Mouse (Mus musculus) layer of hippocampus, postnatal 10 days (tissue): Measurements from ENCODE around the gene Calcoco2. TPM values are rescaled to one million over a fixed set of nuclear protein-coding genes. Genes with fewer than 3 reads are reported as not detected.

Experiments used
- DNase-seq, 2 experiments: peaks; one replicate each; pipeline ENCODE4 v3.0.0; 2021; ENCODE audit warnings: low spot score in 2 of 2
- total RNA-seq, 2 experiments: library from RNA; stranded (reverse); gene quantifications; 2 replicates each; pipeline ENCODE4 v1.2.3; 2021

The Calcoco2 gene
- total RNA-seq, 2 experiments from 2014 or later, result not detected

GRCm38 (mm10) chr11:96082682-96083081, 29.1 kb downstream of the Calcoco2 start:
- DNase-seq, result no peak

DNA sequence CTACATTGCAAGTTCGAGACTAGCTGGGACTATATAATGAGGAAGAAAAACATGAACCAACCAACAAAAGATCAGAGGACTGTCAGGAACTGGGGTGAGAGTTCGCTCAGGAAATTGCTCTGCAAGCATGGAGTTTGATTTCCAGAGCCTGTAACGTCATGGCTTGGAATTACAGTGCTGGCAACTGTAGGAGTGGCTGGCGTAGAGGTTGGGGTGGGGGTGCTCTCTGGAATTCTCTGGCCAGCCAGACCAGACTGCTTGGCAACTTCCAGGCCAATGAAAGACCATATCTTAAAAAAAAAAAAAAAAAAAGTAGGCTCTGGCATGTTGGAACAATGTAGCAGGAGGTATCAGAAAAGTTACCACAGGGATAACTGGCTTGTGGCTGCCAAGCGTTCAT, 31.0 kb downstream of the Calcoco2 start:
- DNase-seq, result no peak

DNA sequence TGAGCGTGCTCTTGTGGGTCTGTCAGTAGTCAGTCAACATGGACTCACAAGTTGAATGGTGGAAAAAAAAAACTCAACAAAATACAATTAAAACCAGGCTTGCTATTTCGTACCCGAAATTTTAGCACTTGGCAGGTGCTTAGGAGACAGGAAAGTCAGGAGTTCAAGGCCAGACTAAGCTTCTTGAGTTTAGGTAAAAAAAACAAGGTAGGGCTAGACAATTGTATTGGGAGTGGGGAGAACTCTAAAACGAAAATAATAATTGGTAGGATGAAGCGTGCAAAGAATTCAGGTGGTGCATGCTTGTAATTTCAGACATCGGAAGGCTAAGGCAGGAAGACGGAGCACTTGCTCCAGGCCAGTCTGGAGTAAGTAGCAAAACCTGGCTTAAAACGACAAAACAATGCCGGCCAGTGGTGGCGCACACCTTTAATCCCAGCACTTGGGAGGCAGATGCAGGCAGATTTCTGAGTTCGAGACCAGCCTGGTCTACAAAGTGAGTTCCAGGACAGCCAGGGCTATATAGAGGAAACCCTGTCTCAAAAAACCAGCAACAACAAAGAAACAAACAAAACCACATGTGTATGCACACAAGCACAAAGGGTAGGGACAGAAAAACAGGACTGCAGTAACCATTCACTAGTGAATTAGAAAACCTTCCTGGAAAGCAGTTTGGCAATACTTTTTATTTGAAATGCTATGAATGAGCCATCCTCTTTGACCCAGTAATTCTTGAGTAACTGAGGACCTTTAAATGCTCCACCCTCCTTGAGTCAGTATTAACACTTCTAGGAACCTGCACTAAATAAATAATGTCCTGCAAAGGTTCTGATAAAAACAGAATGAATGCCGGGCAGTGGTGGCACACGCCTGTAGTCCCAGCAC, 35.3 kb downstream of the Calcoco2 start:
- DNase-seq, result no peak

DNA sequence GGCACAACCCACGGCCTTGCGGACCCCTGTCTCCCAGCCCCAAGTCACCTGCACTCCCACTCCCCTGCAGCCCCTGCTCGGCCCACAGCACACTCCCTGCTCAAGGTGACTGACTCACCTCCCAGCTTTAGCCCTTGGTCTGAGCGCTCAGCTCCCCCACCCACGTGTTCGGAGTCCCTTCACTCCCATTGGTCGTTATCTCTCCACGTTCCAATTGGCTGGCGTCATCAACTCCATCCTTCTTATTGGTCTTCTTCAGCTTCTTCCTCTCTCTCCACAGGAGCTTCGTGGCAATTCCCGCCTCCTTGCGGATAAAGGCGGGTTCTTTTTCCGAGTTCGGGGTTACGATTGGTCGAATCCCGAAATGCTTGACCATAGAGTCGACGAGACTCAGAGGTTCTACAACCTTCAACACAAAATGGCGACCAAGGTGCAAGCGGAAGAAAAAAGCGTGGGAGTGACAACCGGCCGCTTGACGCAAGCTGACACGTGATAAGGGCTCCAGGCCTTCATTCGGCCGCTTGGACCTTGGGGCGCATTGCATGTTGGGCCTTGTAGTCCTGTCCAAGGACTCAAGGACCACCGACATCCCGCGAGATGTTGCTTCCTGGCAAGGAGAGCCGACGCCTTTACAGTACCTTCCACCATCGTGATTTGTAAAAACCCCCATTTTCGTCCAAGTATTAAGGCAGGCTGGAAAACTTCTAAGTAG, 36.1 kb downstream of the Calcoco2 start, which contains the start of gene Atp5g1:
Gene Atp5g1, minus strand, starts transcription at position 162 of the 712 bp plus-strand sequence.
- DNase-seq, result peak; percentile 97 to 98

GRCm38 (mm10) chr11:96075177-96075508, 36.6 kb downstream of the Calcoco2 start:
- no peak for DNase-seq

GRCm38 (mm10) chr11:96074351-96075176, 37.2 kb downstream of the Calcoco2 start:
- peak in 1 of 2 experiments; percentile 42 for DNase-seq

- DNase-seq, result no peak
These were observed 38.3 kb downstream of the Calcoco2 start for GRCm38 (mm10) chr11:96073295-96073993.

GRCm38 (mm10) chr11:96071013-96071412, 40.8 kb downstream of the Calcoco2 start:
- DNase-seq, result no peak

DNA sequence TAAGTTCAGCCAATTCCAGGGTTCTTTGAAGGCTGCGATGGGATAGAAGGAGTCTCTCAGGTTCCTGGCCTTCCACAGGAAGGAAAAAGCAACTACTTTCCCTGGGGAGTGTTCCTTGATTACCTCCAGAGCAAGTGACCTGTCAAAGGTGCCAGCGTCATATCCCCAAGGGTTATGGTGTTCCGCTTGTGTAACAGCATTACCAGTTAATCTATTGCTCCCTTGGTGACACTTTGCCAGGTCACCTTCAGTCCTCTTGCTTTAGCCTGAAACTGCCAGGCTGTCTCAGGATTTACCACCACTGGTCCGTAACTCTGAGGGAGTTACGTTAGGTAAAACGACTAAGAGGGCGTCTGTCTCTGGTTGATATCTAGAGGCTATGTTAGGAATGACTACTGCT, 41.4 kb downstream of the Calcoco2 start:
- no peak for DNase-seq

DNA sequence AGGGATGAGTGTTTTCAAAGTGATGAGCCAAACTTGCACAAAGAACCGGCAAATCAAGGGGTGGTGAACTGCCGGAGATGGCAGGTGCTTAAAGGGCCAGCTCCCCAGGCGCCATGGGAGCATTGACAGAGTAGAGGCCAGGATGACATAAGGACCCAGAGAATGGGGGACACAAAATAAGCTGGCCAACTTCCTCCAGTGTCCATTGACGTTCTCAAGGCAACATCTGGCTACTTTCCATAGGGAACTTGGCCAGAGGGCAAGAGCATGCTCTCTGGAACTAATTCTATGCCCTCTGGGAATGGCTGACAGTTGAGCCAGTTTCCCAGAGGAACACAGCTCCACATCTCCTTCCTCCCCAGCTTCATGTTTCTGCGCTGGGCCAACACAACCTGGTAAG, 43.5 kb downstream of the Calcoco2 start:
- no peak for DNase-seq

- peak; percentile 98 to 99 for DNase-seq
These were observed 46.4 kb downstream of the Calcoco2 start, which contains the start of gene Ube2z for GRCm38 (mm10) chr11:96065215-96065911. Ube2z (minus strand) TSS chr11:96065388.

- DNase-seq, result no peak
These were observed 47.1 kb downstream of the Calcoco2 start for GRCm38 (mm10) chr11:96064521-96065214.

GRCm38 (mm10) chr11:96058309-96058708, 53.5 kb downstream of the Calcoco2 start:
- DNase-seq, result no peak

- no peak for DNase-seq
These were observed 60.9 kb downstream of the Calcoco2 start for GRCm38 (mm10) chr11:96050854-96051253.

DNA sequence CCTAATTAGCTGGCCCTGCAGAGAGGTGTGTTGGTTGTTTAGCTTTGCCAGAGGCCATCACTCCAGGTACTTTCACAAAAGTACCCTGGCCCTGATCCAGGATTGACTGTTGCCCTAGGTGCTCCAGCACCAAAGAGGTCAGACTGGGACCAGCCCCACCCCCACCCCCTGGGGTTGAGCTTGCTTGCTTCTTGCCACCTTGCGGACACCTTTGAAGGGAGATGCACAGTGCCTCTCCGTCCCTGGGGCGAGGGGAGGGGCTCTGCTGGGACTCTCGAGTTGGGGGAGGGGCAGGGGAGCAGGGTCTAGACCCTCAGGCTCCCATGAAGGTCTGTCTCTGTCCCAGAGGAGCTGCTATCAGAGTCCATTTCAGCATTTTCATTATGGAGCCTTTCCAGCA, 61.8 kb downstream of the Calcoco2 start:
- no peak for DNase-seq
